Mouse (Mus musculus) stomach, embryonic 16.5 days (tissue): ENCODE measurements around the gene Prdm1. TPM values are rescaled to one million over a fixed set of nuclear protein-coding genes. Genes with fewer than 3 reads are reported as not detected.

Source experiments
- ATAC-seq: fragments of 200-750 bp; cut with Nextera tagmentation; 2 replicates; pipeline ENCODE4 v1.8.0; 2017; ENCODE audit warnings: moderate number of reproducible peaks, moderate TSS enrichment; ENCODE audit not compliant: insufficient read depth, low FRiP score
- H3K27ac ChIP-seq: fragments of 300-500 bp; sonication (generic); 2 replicates; pipeline ENCODE4 v1.5.1; 2014; ENCODE audit warnings: low read length
- H3K27me3 ChIP-seq: fragments of 300-500 bp; sonication (generic); 2 replicates; pipeline ENCODE4 v1.6.1; 2014; ENCODE audit warnings: low read length, control low read depth, mixed read lengths; ENCODE audit not compliant: control insufficient read depth, insufficient read depth
- H3K36me3 ChIP-seq: fragments of 300-500 bp; sonication (generic); 2 replicates; pipeline ENCODE4 v1.6.1; 2014; ENCODE audit warnings: low read length; ENCODE audit not compliant: control insufficient read depth, insufficient read depth
- H3K4me1 ChIP-seq: fragments of 300-500 bp; sonication (generic); 2 replicates; pipeline ENCODE4 v1.6.1; 2014; ENCODE audit warnings: low read length, control low read depth, mixed read lengths; ENCODE audit not compliant: control insufficient read depth, insufficient read depth
- H3K4me2 ChIP-seq: fragments of 300-500 bp; sonication (generic); 2 replicates; pipeline ENCODE4 v1.6.1; 2014; ENCODE audit warnings: low read depth, low read length, mixed read lengths
- H3K4me3 ChIP-seq: fragments of 300-500 bp; sonication (generic); replicated peaks from 2 replicates; pipeline ENCODE4 v1.5.1; 2014; ENCODE audit warnings: mild to moderate bottlenecking, low read length
- H3K9ac ChIP-seq: fragments of 300-500 bp; sonication (generic); 2 replicates; pipeline ENCODE4 v1.6.1; 2014; ENCODE audit warnings: low read length
- H3K9me3 ChIP-seq: fragments of 300-500 bp; sonication (generic); replicated peaks from 2 replicates; pipeline ENCODE4 v1.6.1; 2016; ENCODE audit warnings: low read length, control low read depth; ENCODE audit not compliant: control insufficient read depth
- WGBS: fragments of 180-500 bp; shearing (Covaris S2); extraction: QIAGEN DNeasy Blood & Tissue Kit; methylation state at CpG from one replicate; pipeline ENCODE4 v1.1.7; 2014; 5-methylcytosine and 5-hydroxymethylcytosine counted together
- polyA plus RNA-seq: library from polyadenylated mRNA; unstranded; fragments of >200 nt; fragmentation: Nextera tagmentation; extraction: Ambion mirVana; gene quantifications from 2 replicates; pipeline ENCODE4 v1.2.1, GENCODE M21; 2015

Prdm1 gene
- polyA plus RNA-seq, 1 experiment from 2014 or later: 6.8 TPM

- Histone ChIP-seq H3K4me3 (no peak overlapping the region), H3K9ac (no peak overlapping the region), H3K9me3 (no peaks in the 10 kb centered on the region), H3K4me1 (no peaks in the 10 kb centered on the region), H3K4me2 (no peak overlapping the region), H3K36me3 (no peaks in the 10 kb centered on the region), H3K27me3 (no peaks in the 10 kb centered on the region), H3K27ac (no peak overlapping the region)
- peak; percentile 33; the same call in 1 of the 2 replicates for ATAC-seq
- 82% methylated on average over 13 of the region's 13 CpGs for WGBS
Measured at GRCm38 (mm10) chr10:44502891-44503290, 25.4 kb downstream of the Prdm1 start.

GRCm38 (mm10) chr10:44499897-44500519 is 28.3 kb downstream of the Prdm1 start:
- H3K9me3 ChIP-seq: no peaks in the 10 kb centered on the region
- no peaks in the 10 kb centered on the region for H3K27me3 ChIP-seq
- no peak overlapping the region for H3K4me3 ChIP-seq
- WGBS: 40% methylated on average over 15 of the region's 15 CpGs
- H3K9ac ChIP-seq: no peak overlapping the region
- ATAC-seq: no peak
- no peaks in the 10 kb centered on the region for H3K36me3 ChIP-seq
- no peak overlapping the region for H3K4me2 ChIP-seq
- no peaks in the 10 kb centered on the region for H3K4me1 ChIP-seq
- H3K27ac ChIP-seq: no peak overlapping the region

GRCm38 (mm10) chr10:44493818-44494492 is 34.3 kb downstream of the Prdm1 start:
- no peak overlapping the region for H3K9ac ChIP-seq
- H3K9me3 ChIP-seq: no peaks in the 10 kb centered on the region
- peak overlapping the region; percentile 8; the same call in 1 of the 2 replicates for H3K27ac ChIP-seq
- H3K4me3 ChIP-seq: no peak overlapping the region
- H3K4me1 ChIP-seq: no peaks in the 10 kb centered on the region
- no peaks in the 10 kb centered on the region for H3K27me3 ChIP-seq
- H3K36me3 ChIP-seq: no peaks in the 10 kb centered on the region
- 0 out of 2 replicates have a peak, but pooled peaks have one; percentile 50 for ATAC-seq
- WGBS: 60% methylated on average over 15 of the region's 15 CpGs
- no peak overlapping the region for H3K4me2 ChIP-seq

- 47% methylated on average over 8 of the region's 8 CpGs for WGBS
- H3K36me3 ChIP-seq: no peaks in the 10 kb centered on the region
- no peak overlapping the region for H3K4me2 ChIP-seq
- no peaks in the 10 kb centered on the region for H3K9me3 ChIP-seq
- H3K27me3 ChIP-seq: no peaks in the 10 kb centered on the region
- peak; percentile 50; the same call in 1 of the 2 replicates for ATAC-seq
- no peak overlapping the region for H3K9ac ChIP-seq
- H3K27ac ChIP-seq: peak overlapping the region; percentile 8; the same call in 1 of the 2 replicates
- no peaks in the 10 kb centered on the region for H3K4me1 ChIP-seq
- no peak overlapping the region for H3K4me3 ChIP-seq
Measured at GRCm38 (mm10) chr10:44492815-44493525, 35.3 kb downstream of the Prdm1 start.

GRCm38 (mm10) chr10:44490899-44491422 is 37.3 kb downstream of the Prdm1 start:
- ATAC-seq: no peak
- WGBS: 71% methylated on average over 5 of the region's 5 CpGs
- Histone ChIP-seq H3K27me3 (no peaks in the 10 kb centered on the region), H3K36me3 (no peaks in the 10 kb centered on the region), H3K4me3 (no peak overlapping the region), H3K27ac (no peak overlapping the region), H3K4me1 (no peaks in the 10 kb centered on the region), H3K9me3 (no peaks in the 10 kb centered on the region), H3K9ac (no peak overlapping the region), H3K4me2 (no peak overlapping the region)

GRCm38 (mm10) chr10:44487132-44487531 is 41.2 kb downstream of the Prdm1 start:
- no peak for ATAC-seq
- H3K9ac ChIP-seq: no peak overlapping the region
- no peaks in the 10 kb centered on the region for H3K4me1 ChIP-seq
- no peak overlapping the region for H3K4me2 ChIP-seq
- H3K9me3 ChIP-seq: no peaks in the 10 kb centered on the region
- no peaks in the 10 kb centered on the region for H3K36me3 ChIP-seq
- no peak overlapping the region for H3K4me3 ChIP-seq
- 86% methylated on average over 10 of the region's 11 CpGs for WGBS
- no peaks in the 10 kb centered on the region for H3K27me3 ChIP-seq
- no peak overlapping the region for H3K27ac ChIP-seq

GRCm38 (mm10) chr10:44484077-44484476 is 44.2 kb downstream of the Prdm1 start:
- ATAC-seq: no peak
- Histone ChIP-seq H3K9me3 (no peaks in the 10 kb centered on the region), H3K4me1 (peaks cover 3% of the 10 kb centered on the region; the same call in 1 of the 2 replicates), H3K9ac (no peak overlapping the region), H3K36me3 (no peaks in the 10 kb centered on the region), H3K27ac (no peak overlapping the region), H3K4me3 (no peak overlapping the region), H3K27me3 (0 out of 2 replicates have a peak, but pooled peaks cover 2% of the 10 kb centered on the region), H3K4me2 (no peak overlapping the region)
- WGBS: 62% methylated on average over 5 of the region's 5 CpGs

- Histone ChIP-seq H3K4me2 (no peak overlapping the region), H3K4me3 (no peak overlapping the region), H3K9ac (no peak overlapping the region), H3K4me1 (peaks cover 3% of the 10 kb centered on the region; the same call in 1 of the 2 replicates), H3K27ac (no peak overlapping the region), H3K9me3 (no peaks in the 10 kb centered on the region), H3K27me3 (peaks cover 8% of the 10 kb centered on the region; the same call in 1 of the 2 replicates), H3K36me3 (no peaks in the 10 kb centered on the region)
- WGBS: 79% methylated on average over 6 of the region's 6 CpGs
- ATAC-seq: no peak
Measured at GRCm38 (mm10) chr10:44483116-44483515, 45.2 kb downstream of the Prdm1 start.

- peak; percentile 44 for ATAC-seq
- H3K27ac ChIP-seq: no peak overlapping the region
- no peak overlapping the region for H3K4me2 ChIP-seq
- WGBS: 80% methylated on average over 5 of the region's 5 CpGs
- H3K27me3 ChIP-seq: peaks cover 9% of the 10 kb centered on the region; the same call in 1 of the 2 replicates
- H3K4me3 ChIP-seq: no peak overlapping the region
- no peak overlapping the region for H3K9ac ChIP-seq
- no peaks in the 10 kb centered on the region for H3K36me3 ChIP-seq
- H3K9me3 ChIP-seq: no peaks in the 10 kb centered on the region
- H3K4me1 ChIP-seq: peaks cover 8% of the 10 kb centered on the region
Measured at GRCm38 (mm10) chr10:44481379-44481778, 46.9 kb downstream of the Prdm1 start.
